Mouse (Mus musculus) retina, postnatal 1 day (tissue): Measurements from ENCODE around the gene Gm45234.

Source experiments
- DNase-seq: peaks from one replicate; pipeline ENCODE4 v3.0.0-alpha.2; 2012

Gm45234 gene

GRCm38 (mm10) chr6:124703789-124704188, 52.0 kb downstream of the Gm45234 start:
- no peak for DNase-seq

- peak; percentile 76 for DNase-seq
These were observed 53.1 kb downstream of the Gm45234 start for GRCm38 (mm10) chr6:124702784-124703103.

- DNase-seq = no peak
These were observed 53.6 kb downstream of the Gm45234 start for GRCm38 (mm10) chr6:124702102-124702783.

DNA sequence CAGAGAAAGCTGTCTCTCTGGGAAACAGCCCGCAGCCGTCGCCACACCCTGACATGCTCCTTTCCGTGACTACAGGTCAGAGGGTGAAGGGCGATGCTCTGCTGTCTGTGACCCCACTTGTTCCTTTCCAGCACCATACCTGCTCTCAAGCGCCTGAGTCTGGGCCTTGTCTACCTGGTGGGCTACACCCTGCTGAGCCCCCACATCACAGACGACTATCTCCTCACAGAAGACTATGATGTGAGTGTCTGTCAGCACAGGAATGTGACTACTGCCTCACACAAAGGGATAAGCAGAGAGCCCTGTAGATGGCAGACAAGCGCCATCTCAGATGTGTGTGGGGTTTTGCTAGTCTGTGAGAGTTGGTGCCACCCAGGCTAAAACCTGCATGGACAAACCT, 54.5 kb downstream of the Gm45234 start:
- peak; percentile 30 for DNase-seq

- no peak for DNase-seq
These were observed 55.7 kb downstream of the Gm45234 start for GRCm38 (mm10) chr6:124699962-124700610.

DNA sequence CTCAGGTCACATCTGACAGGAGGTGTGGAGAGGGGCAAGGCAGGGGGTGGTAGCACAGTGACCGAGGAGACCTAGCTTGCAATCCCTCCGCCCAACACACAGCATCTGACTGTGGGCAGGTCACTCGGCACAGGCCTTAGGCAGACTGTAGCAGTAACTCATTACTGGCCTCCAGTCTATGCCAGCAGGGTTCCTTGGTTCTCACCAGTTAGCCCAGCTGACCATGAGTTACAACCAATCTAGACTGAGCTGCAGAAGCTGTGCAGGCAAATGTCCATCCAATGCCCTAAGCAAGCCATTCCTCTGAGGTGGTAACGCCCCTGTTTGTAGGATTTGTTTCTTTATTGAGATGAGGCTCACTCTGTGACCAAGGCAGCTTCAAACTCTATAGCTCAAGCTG, 56.5 kb downstream of the Gm45234 start:
- no peak for DNase-seq

GRCm38 (mm10) chr6:124698751-124699150, 57.1 kb downstream of the Gm45234 start:
- no peak for DNase-seq

- no peak for DNase-seq
These were observed 59.2 kb downstream of the Gm45234 start for GRCm38 (mm10) chr6:124696441-124697150.

GRCm38 (mm10) chr6:124694166-124694955, 61.5 kb downstream of the Gm45234 start:
- DNase-seq = peak; percentile 36

GRCm38 (mm10) chr6:124693243-124693981, 62.4 kb downstream of the Gm45234 start:
- no peak for DNase-seq

GRCm38 (mm10) chr6:124690517-124690916, 65.3 kb downstream of the Gm45234 start:
- no peak for DNase-seq
